Mouse (Mus musculus) spleen, adult 18-20 months (tissue): Measurements from ENCODE around the gene Plbd1.

Experiments
- DNase-seq, 2 experiments: peaks; one replicate each; pipeline ENCODE4 v3.0.0; 2022; ENCODE audit warnings: mixed read lengths in 2 of 2

Plbd1 gene

DNA sequence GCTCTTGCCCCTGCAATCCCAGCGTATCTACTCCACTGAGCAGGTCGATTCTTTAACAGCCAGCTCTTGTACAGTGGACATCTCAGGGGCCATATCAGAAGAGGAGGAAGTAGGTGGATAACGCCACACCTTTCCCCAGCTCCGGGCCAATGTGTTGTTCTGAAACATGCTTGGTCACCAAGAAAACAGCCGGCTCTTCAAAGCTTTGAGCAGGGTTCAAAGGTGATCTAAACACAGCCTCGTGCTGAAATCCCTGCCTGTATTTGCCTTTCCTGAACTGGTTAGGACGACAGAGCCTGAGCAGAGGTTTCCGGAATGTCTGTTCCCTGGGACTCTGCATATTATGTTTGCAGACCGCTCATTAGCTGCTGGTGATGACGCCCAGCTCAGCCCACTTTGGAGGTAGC, 14.3 kb downstream of the Plbd1 start:
- DNase-seq = no peak

DNA sequence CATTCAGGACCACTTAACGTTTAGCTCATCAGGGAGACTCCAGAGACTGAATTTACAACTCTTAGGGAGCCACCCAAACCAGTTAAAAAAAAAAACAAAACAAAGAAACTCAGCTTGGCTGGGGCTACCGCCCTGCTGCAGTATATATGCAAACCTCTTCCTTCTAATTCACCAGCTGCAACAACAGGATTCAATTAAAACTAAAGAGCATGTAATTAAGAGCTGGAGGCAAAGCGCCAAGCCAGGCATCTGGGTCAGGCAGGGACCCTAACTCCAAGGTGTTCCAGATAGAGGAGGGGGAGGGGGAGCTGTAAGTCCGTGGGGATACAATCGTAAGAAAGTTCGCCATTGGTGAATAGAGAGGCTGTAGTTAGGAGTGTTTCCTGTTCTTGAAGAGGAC, 15.5 kb downstream of the Plbd1 start:
- no peak for DNase-seq

DNA sequence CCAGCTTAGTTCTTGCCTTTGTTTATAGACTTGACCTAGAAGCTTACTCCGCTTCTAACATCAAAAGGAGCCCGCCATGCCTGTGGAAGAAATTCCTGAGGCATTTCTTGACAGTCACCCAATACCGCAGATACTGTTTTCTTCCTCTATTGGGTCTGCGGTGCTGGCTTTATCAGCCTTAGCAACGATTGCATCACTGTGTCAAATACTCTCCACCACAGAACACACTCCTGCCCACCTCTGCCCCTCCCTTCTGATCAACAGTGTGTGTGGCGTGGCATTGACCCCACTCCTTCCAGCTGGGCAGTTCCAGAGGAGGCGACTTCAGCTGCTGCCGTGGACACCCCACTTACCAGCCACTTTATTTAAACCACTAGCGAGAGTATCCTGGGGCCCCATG, 16.0 kb downstream of the Plbd1 start:
- no peak for DNase-seq

DNA sequence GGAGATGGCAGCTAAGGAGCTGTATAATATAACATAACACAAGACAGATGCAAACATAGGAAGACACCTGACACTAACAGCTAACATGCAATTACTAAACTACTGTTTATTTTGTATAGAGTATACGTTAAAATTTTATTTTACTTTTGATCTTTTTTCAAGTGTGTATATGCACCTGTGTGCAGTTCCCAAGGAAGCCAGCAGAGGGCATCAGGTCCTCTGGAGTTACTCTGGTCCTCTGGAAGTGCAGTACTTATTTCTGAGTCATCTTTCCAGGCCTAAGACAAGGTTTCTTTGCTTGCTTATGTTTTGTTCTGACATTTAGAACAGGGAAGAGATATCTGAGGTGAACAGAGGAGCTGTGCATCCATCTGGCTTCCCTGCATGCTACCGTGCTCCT, 17.6 kb downstream of the Plbd1 start:
- DNase-seq = no peak

DNA sequence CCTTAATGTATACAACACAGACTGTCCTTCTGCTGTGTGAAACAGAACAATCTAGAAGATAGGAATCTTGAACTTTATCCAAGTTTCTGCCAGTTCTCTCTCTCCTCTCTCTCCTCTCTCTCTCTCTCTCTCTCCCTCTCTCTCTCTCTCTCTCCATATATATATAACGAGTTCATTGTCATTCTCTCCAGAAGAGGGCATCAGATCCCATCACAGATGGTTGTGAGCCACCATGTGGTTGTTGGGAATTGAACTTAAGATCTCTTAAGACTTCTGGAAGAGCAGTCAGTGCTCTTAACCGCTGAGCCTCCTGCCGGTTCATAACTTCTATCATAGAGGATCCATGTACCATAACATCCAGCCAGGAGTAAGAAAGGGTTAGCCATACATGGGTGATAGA, 26.7 kb downstream of the Plbd1 start:
- DNase-seq = no peak

DNA sequence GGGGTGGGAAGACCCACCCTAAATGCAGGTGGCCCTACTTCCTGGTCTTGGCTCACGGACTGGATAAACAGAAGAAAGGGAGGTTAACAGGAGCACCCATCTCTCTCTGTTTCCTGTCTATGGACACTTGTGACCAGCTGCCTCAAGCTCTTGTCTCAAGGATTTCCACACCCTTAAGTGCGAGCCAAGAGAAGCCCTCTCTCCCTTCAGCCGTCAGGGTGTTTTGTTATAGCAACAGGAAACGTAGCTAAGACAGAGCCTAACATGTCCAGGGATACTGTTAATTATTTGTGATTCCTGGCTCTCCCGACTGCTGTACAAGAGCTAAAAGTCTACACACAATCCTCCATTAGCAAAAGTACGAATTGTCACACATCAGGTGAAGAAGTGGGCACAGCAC, 28.0 kb downstream of the Plbd1 start:
- no peak for DNase-seq

DNA sequence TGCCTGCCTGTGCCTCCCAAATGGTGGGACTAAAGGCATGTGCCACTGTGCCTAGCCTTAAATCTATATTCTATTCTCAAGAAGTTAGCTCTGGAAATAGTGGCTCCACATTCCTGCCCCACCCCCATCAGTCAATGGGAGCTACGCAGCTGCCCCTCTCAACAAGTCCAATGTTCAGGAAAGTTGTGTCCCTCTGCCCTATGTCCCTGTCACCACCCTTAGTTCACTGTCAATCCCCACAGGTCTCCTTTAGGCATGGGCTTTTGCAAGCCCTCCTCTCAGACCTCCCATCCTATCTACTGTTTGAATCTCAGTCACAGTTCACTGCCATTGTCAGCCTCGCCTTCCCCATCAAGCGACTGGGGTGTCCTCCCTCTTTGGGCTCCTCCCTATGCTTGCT, 28.6 kb downstream of the Plbd1 start:
- DNase-seq = no peak

DNA sequence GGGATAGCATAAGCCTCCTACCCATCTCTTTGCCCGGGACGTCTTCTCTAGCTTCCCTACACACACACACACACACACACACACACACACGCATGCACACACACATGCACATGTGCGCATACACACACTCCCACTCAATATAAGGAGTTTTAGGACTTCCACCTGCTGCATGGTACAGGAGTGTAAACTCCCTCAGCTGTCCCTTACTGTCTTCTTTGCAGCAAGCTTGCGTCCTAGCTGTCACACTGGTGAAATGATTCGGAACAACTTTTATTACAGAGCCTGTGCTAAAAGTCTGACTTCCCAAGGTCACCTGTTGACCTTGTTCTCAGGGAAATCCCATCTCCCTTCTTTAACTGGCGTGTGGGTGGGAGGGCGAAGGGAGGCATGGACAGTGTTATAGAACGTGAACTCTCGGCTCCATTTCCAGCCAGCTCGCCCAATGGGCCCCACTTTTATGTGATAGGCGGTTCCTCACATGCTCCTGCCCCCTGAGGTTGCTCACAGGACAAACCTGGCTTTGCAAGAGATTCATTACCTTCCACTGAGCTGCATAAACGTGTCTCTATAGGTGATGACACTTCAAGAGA, 29.7 kb downstream of the Plbd1 start:
- DNase-seq = no peak

DNA sequence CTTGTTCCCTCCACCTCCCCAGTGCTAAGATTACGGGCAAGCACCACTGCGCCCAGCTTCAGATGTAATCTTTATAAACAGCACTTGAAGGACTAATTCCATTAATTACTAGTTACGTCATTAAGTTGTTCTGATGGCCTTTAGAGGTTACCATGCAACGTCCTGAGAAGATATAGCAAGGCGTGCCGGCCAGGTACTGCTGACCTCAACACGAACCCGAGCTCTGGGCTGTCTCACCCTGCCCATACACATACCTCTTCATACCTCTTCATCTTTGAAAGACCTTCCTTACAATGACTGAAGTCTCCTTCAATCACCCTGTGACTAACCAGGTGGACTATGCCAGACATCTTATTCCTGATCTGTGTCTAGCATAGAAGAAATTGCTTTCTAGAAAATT, 30.2 kb downstream of the Plbd1 start:
- no peak for DNase-seq

DNA sequence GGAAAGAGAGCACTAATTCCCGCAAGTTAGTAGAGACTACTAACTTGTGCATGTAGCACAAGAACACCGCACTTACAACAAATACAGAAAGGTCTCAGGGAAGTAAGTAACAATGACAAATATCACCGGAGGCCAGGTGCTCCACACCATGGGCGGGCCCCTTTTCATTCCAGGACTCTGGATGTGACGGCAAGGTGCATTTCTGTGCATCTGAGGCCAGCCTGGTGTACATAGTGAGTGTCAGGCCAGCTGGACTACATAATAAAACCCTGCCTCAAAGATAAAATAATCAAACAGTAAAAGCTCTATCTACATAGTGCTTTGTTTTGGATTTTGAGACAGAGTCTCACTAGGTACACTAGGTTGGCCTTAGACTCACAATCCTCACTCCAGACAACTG, 32.1 kb downstream of the Plbd1 start:
- DNase-seq = no peak

DNA sequence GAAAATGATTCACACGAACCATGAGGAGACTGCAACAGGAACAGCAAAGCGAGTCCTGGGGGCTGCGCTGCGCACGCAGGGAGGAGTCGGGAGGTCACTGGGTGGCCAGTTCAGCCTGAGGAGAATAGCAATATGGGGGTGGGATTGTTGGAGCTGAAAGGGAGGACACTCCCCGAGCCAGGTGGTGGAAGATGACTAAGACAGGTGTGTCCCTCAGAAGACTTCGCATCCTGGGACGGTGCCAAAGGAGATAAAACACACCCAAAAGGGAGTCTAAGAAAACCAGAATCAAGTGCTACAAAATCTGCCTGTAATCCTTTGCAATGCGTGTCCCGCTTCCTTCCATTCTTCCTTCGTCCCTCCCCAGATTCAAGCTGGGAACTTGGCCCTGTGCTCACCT, 36.3 kb downstream of the Plbd1 start:
- no peak for DNase-seq

DNA sequence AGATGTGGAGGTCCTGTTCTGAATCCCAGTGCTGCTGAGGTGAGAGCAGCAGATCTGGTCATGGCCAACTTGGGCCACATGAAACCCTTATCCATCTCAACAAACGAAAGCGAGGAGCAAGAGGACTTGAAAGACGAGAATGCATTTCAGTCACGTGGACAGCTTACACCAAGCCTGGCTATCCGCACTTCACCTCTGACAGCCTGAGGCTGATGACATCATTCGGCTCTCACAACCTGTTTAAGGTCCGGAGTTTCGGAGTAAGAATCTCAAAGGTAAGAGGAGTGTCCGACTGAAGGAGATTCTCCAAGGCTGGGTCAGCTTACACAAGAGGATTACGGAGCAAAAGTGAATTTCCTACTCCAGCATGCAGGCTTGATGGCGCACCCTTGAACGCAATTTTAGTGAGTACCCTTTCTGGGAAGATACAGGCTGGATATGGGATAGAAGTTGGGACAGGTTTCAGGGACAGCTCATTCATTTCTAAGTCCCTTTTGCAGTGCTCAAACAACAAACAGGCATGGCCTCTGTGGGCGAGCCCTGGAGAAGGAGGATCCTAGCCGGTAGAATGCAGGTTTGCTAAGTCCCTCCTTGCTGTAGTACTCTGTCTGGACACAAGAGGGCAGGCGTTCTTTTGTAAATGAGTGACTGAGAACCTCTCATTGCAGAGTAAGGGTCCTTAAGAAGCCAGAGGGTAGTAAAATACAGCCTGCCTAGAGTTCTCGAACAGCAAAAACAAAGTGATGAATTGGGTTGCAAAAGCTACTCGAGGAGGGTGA, 41.2 kb downstream of the Plbd1 start:
- DNase-seq = peak; percentile 41 to 86

DNA sequence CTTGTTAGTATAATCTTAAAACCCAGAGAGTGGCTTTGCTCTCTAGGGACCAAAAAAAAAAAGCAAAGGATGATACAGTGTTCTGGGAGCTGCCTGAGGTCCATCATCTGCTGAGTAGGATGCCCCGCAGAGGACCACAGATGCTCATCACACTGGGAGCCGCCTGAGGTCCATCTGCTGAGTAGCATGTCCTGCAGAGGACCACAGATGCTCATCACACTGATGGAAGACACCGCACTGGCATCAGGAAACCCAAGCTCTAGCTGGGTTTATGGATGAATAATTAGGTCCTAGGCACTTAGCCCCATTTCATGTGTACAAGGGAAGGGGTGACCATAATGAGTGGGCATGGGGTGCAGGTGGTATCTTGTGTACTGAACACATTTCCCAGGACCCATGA, 47.6 kb downstream of the Plbd1 start:
- no peak for DNase-seq

DNA sequence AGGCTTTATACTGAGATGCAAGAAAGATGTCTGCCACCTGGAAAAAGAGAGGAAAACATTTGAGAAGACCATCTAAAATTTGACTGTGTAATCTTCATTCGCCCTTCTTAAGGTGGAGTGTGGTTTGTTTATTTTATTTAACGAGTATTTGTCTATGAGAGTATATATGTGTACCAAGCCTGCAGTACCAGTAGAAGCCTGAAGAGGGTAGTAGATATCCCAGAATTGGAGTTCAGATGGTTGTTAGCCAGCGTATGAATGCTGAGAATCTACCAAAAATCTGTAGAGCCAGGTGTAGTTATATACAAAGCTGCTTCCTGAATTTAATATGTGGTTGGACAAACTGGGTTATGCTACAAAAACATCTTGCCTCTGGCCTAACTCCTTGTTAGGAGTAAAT, 49.4 kb downstream of the Plbd1 start:
- DNase-seq = no peak

DNA sequence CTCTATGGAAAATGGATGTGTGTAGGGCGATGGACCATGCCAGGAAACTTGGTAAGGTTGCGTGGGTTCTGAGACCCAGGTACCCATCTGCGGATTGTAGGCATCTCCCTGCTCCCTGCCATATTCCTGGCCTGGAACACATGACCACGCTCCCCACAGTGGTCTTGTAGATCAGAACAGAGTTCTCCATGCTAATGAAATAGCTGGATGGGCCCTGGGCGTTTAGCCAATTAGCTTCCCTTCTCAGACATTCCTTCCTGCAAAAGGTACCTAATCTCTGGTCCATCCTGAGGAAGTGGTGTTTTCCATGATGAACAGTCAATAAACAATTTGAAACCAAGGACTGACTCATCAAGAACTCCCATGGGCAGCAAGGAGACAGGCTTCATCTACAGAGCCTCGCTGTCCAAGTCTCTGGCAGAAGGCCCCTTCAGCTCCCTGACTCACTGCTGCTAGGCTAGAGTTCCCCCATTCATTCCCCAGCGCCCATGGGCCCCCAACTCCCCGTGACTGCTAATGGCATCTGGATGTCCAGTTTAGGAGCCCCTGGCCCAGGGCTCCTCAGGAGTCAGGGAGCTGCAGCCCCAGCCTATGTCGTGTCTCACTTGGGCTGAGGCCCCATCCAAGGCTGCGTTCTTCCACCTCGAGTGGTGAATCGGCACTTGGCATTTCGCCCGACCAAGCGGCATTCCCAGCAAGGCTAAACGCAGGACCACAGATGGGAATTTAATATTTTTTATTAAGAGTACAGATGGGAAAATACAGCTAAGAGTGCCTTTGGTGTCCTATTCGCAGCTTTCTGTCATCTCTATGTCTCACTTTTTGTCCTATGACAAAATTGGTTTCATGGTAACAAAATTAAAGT, 50.1 kb downstream of the Plbd1 start:
- DNase-seq = no peak

DNA sequence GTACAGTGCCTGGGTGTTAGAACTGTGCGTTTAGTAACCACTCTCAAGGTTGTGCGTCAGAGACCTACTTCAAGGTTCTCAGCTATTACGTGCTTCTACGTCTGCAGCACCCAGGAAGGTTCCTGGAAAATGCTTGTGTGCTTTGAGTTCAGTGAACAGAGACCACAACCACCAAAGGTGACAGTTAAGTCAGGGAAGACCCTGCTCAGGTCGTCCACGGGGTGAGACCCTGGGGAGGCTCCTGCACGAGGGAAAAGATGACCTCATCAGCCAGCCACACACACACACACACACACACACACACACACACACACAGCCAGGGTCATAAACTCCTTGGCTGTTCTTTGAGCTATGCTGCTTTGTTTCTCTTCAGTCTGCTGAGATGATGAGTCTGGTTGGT, 59.1 kb downstream of the Plbd1 start:
- DNase-seq = no peak

DNA sequence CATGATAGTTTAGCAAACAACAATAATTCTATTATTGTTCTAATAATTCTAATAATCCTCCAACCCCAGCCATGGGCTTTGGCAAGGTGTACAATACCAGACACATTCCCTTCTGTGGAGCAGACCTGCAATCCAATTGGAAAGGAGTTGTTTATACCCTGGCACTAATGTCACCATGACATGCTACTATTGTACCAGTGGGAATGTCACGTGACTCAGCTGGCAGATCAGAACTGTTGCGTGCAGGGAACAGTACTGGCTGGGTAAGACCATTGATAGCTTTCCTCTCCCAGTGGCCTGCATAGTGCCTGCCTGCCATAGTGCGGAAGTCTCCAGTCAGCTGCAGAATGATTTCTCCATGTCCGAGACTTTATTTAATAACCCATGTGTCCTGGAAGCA, 67.2 kb downstream of the Plbd1 start:
- DNase-seq = no peak

DNA sequence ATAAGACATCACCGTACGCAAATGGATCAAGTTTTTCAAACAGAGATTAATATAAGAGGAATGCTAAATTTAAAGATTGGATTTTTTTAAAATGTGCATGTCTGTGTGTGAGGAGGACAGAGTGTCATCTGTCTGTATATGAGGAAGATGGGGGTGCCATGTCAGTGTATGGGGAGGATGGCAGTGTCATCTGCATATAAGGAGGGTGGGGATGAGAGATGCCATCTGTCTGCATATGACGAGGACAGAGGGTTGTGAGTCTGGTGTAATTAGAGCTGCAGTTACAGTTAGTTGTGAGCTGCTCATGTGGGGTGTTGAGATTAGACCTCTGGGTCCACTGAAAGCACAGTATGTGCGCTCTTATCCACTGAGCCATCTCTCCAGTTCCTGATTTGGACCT, 71.0 kb downstream of the Plbd1 start:
- DNase-seq = no peak

DNA sequence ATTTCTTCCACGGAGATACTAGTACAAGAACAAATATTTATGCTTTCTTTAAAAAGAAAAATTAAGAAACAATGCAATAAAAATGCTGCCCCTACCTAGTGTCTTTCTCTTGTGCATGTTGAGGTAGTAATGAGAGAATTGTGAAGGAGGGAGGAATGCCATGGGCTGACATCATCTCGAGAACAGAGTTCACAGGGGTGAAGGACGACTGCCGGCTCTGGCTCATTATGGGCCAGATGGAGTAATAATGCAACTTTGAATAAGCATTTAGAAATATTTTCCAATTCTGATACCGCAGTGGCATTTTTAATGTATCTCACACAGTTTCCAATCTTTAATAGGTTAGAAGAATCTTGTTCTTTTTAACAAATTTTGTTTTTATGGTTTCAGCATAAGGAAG, 95.7 kb downstream of the Plbd1 start:
- no peak for DNase-seq
